Mouse (Mus musculus): ENCODE results near the gene Hrct1. TPM values are rescaled to one million over a fixed set of nuclear protein-coding genes. Genes with fewer than 3 reads are reported as not detected.

Hrct1 gene
- 0.29 and 0.34 TPM in 2 replicates for polyA plus RNA-seq (2015; fragmentation: Nextera tagmentation; extraction: Ambion mirVana)

- H3K36me3 ChIP-seq (ENCODE audit: control insufficient read depth, insufficient read depth, low read length) = no peaks in the 10 kb centered on the region
- H3K27ac ChIP-seq (ENCODE audit: low read length) = no peak within 1 kb of the TSS
- H3K9me3 ChIP-seq (replicated peaks; ENCODE audit: control insufficient read depth, low read length, poor library complexity, severe bottlenecking) = no peaks in the 10 kb centered on the region
- H3K4me2 ChIP-seq (ENCODE audit: low read length) = no peak within 1 kb of the TSS
- no peak within 1 kb of the TSS for H3K9ac ChIP-seq (ENCODE audit: low read depth, low read length)
- 62% methylated on average over 3 of the region's 3 CpGs for WGBS
- no peak within 1 kb of the TSS for H3K4me3 ChIP-seq (ENCODE audit: low read depth, low read length)
- H3K27me3 ChIP-seq (ENCODE audit: control insufficient read depth, insufficient read depth, low read depth, low read length) = no peaks in the 10 kb centered on the region
- H3K4me1 ChIP-seq (ENCODE audit: control insufficient read depth, insufficient read depth, low read length) = no peaks in the 10 kb centered on the region
- no peak for ATAC-seq
These were observed at the start of gene Hrct1 for GRCm38 (mm10) chr4:43726995-43727394. TSS of gene Hrct1 (plus strand) at chr4:43727188.

GRCm38 (mm10) chr4:43678541-43678940 is 48.4 kb upstream of the Hrct1 start:
- no peaks in the 10 kb centered on the region for H3K4me1 ChIP-seq (ENCODE audit: control insufficient read depth, insufficient read depth, low read length)
- no peak overlapping the region for H3K27ac ChIP-seq (ENCODE audit: low read length)
- no peak overlapping the region for H3K4me2 ChIP-seq (ENCODE audit: low read length)
- WGBS = 84% methylated on average over 6 of the region's 6 CpGs
- no peaks in the 10 kb centered on the region for H3K9me3 ChIP-seq (replicated peaks; ENCODE audit: control insufficient read depth, low read length, poor library complexity, severe bottlenecking)
- no peaks in the 10 kb centered on the region for H3K27me3 ChIP-seq (ENCODE audit: control insufficient read depth, insufficient read depth, low read depth, low read length)
- H3K36me3 ChIP-seq (ENCODE audit: control insufficient read depth, insufficient read depth, low read length) = peaks cover 38% of the 10 kb centered on the region
- no peak overlapping the region for H3K9ac ChIP-seq (ENCODE audit: low read depth, low read length)
- ATAC-seq = no peak
- H3K4me3 ChIP-seq (ENCODE audit: low read depth, low read length) = no peak overlapping the region

DNA sequence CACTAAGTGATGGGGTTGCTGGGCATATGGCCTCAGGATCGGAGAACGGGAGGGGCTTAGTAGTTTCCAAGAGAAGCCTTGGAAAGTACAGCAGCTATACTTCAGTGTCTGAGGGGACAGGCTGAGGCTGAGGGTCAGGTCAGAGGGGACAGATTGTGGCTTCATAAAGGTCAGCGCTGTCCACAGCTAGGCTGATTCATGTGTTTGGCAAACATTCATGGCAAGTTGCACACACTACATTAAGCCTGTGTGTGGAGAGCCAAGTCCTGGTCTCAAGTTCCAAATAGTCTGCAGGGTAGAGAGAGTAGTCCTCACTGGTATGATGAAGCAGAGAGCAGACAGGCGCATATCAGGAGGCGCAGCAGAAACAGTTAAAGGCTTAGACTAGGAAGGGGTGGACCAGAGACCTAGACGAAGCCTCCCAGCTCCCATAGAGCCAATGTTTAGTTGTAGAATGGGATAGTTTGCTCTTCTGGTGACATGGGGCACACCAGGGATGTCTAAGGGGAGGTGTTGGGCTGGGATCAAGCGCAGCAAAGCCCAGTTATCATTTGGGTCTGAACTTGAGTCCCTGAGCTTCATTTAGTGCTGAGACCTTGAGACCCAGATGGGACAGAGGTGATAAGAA is 47.5 kb upstream of the Hrct1 start:
- H3K36me3 ChIP-seq (ENCODE audit: control insufficient read depth, insufficient read depth, low read length) = peaks cover 35% of the 10 kb centered on the region
- H3K27ac ChIP-seq (ENCODE audit: low read length) = no peak overlapping the region
- ATAC-seq = no peak

DNA sequence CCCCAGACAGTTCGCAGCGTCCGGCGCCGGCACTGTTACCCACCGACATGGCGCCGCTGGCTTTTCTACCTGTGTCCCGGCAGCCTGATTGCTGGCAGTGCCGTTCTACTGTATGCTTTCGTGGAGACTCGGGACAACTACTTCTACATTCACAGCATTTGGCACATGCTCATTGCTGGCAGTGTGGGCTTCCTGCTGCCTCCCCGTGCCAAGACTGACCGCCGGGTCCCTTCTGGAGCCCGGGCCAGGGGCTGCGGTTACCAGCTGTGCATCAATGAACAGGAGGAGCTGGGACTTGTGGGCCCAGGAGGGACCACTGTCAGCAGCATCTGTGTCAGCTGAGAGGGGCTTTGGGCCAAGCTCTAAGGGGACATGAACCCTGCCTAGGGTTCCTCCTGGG is 37.0 kb upstream of the Hrct1 start:
- Histone ChIP-seq H3K4me2 (ENCODE audit: low read length) (no peak overlapping the region), H3K4me3 (ENCODE audit: low read depth, low read length) (no peak overlapping the region), H3K4me1 (ENCODE audit: control insufficient read depth, insufficient read depth, low read length) (no peaks in the 10 kb centered on the region), H3K27me3 (ENCODE audit: control insufficient read depth, insufficient read depth, low read depth, low read length) (no peaks in the 10 kb centered on the region), H3K9me3 (replicated peaks; ENCODE audit: control insufficient read depth, low read length, poor library complexity, severe bottlenecking) (no peaks in the 10 kb centered on the region), H3K36me3 (ENCODE audit: control insufficient read depth, insufficient read depth, low read length) (peaks cover 32% of the 10 kb centered on the region), H3K27ac (ENCODE audit: low read length) (no peak overlapping the region), H3K9ac (ENCODE audit: low read depth, low read length) (no peak overlapping the region)
- ATAC-seq = no peak
- 91% methylated on average over 17 of the region's 17 CpGs for WGBS

More for the DNA sequence above, 47.5 kb upstream of the Hrct1 start:
- Histone ChIP-seq H3K9me3 (replicated peaks; ENCODE audit: control insufficient read depth, low read length, poor library complexity, severe bottlenecking) (no peaks in the 10 kb centered on the region), H3K4me3 (ENCODE audit: low read depth, low read length) (no peak overlapping the region), H3K4me2 (ENCODE audit: low read length) (no peak overlapping the region), H3K27me3 (ENCODE audit: control insufficient read depth, insufficient read depth, low read depth, low read length) (no peaks in the 10 kb centered on the region), H3K9ac (ENCODE audit: low read depth, low read length) (no peak overlapping the region), H3K4me1 (ENCODE audit: control insufficient read depth, insufficient read depth, low read length) (no peaks in the 10 kb centered on the region)
- 94% methylated on average over 7 of the region's 7 CpGs for WGBS

DNA sequence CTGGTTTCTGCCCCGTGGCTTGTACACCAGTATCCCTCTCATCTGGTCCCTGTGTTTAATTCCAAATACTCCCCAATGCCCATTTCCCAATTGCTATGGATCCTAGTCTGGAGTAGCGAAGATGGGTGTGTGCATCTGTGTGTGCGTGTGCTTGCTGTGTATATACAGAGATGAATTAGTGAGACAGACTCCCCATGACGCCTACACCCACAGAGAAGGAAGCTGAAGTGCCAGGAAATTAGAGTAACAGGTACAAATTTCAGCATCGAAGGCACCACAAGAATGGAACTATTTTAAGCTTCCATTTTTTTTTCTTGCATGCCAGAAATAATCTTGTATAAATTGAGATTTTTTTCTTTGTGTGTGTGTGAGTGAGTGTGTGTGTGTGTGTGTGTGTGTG is 36.0 kb upstream of the Hrct1 start:
- Histone ChIP-seq H3K9ac (ENCODE audit: low read depth, low read length) (no peak overlapping the region), H3K9me3 (replicated peaks; ENCODE audit: control insufficient read depth, low read length, poor library complexity, severe bottlenecking) (no peaks in the 10 kb centered on the region), H3K27me3 (ENCODE audit: control insufficient read depth, insufficient read depth, low read depth, low read length) (no peaks in the 10 kb centered on the region), H3K4me2 (ENCODE audit: low read length) (no peak overlapping the region), H3K4me1 (ENCODE audit: control insufficient read depth, insufficient read depth, low read length) (no peaks in the 10 kb centered on the region), H3K36me3 (ENCODE audit: control insufficient read depth, insufficient read depth, low read length) (peaks cover 23% of the 10 kb centered on the region), H3K27ac (ENCODE audit: low read length) (no peak overlapping the region), H3K4me3 (ENCODE audit: low read depth, low read length) (no peak overlapping the region)
- 88% methylated on average over 5 of the region's 5 CpGs for WGBS
- ATAC-seq = no peak

DNA sequence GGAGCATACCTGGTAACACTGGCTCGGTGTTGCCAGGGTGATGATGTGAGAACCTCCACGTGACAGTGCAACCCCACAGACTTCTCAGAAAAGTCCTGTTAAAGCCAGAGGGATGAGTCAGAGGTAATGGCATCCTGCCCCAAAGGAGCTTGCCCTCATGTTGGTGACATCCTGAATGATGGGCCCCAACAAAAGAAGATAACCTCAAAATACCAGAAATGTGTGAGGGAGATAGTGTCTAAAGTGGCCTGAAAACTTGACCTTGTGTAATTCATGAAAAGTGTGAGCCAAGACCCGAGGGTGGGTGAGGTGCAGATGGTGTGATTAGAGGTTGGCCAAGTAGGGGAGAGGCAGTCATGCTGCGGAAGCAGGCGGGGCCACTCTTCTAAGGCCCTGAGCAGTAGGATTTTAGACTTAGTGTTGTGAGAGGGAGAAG is 33.2 kb upstream of the Hrct1 start:
- ATAC-seq = no peak
- Histone ChIP-seq H3K9me3 (replicated peaks; ENCODE audit: control insufficient read depth, low read length, poor library complexity, severe bottlenecking) (no peaks in the 10 kb centered on the region), H3K9ac (ENCODE audit: low read depth, low read length) (no peak overlapping the region), H3K36me3 (ENCODE audit: control insufficient read depth, insufficient read depth, low read length) (peaks cover 16% of the 10 kb centered on the region), H3K4me1 (ENCODE audit: control insufficient read depth, insufficient read depth, low read length) (no peaks in the 10 kb centered on the region), H3K4me2 (ENCODE audit: low read length) (no peak overlapping the region), H3K27me3 (ENCODE audit: control insufficient read depth, insufficient read depth, low read depth, low read length) (no peaks in the 10 kb centered on the region), H3K4me3 (ENCODE audit: low read depth, low read length) (no peak overlapping the region), H3K27ac (ENCODE audit: low read length) (no peak overlapping the region)
- WGBS = 80% methylated on average over 5 of the region's 5 CpGs

- no peaks in the 10 kb centered on the region for H3K27me3 ChIP-seq (ENCODE audit: control insufficient read depth, insufficient read depth, low read depth, low read length)
- H3K36me3 ChIP-seq (ENCODE audit: control insufficient read depth, insufficient read depth, low read length) = peaks cover 11% of the 10 kb centered on the region
- no peaks in the 10 kb centered on the region for H3K9me3 ChIP-seq (replicated peaks; ENCODE audit: control insufficient read depth, low read length, poor library complexity, severe bottlenecking)
- WGBS = 92% methylated on average over 1 of the region's 1 CpGs
- H3K4me1 ChIP-seq (ENCODE audit: control insufficient read depth, insufficient read depth, low read length) = no peaks in the 10 kb centered on the region
- no peak overlapping the region for H3K9ac ChIP-seq (ENCODE audit: low read depth, low read length)
- no peak overlapping the region for H3K27ac ChIP-seq (ENCODE audit: low read length)
- H3K4me2 ChIP-seq (ENCODE audit: low read length) = no peak overlapping the region
- no peak for ATAC-seq
- no peak overlapping the region for H3K4me3 ChIP-seq (ENCODE audit: low read depth, low read length)
These were observed 32.3 kb upstream of the Hrct1 start for GRCm38 (mm10) chr4:43694439-43695248.

GRCm38 (mm10) chr4:43695249-43695671 is 31.7 kb upstream of the Hrct1 start:
- WGBS = 25% methylated on average over 9 of the region's 9 CpGs

GRCm38 (mm10) chr4:43696561-43696960 is 30.4 kb upstream of the Hrct1 start:
- no peak overlapping the region for H3K4me3 ChIP-seq (ENCODE audit: low read depth, low read length)
- no peaks in the 10 kb centered on the region for H3K9me3 ChIP-seq (replicated peaks; ENCODE audit: control insufficient read depth, low read length, poor library complexity, severe bottlenecking)
- H3K4me2 ChIP-seq (ENCODE audit: low read length) = no peak overlapping the region
- ATAC-seq = no peak
- no peaks in the 10 kb centered on the region for H3K27me3 ChIP-seq (ENCODE audit: control insufficient read depth, insufficient read depth, low read depth, low read length)
- H3K27ac ChIP-seq (ENCODE audit: low read length) = no peak overlapping the region
- H3K36me3 ChIP-seq (ENCODE audit: control insufficient read depth, insufficient read depth, low read length) = no peaks in the 10 kb centered on the region
- no peak overlapping the region for H3K9ac ChIP-seq (ENCODE audit: low read depth, low read length)
- no peaks in the 10 kb centered on the region for H3K4me1 ChIP-seq (ENCODE audit: control insufficient read depth, insufficient read depth, low read length)
- 87% methylated on average over 13 of the region's 13 CpGs for WGBS

More at GRCm38 (mm10) chr4:43695249-43695671, 31.7 kb upstream of the Hrct1 start:
- no peak overlapping the region for H3K4me2 ChIP-seq (ENCODE audit: low read length)
- H3K9ac ChIP-seq (ENCODE audit: low read depth, low read length) = no peak overlapping the region
- no peak overlapping the region for H3K27ac ChIP-seq (ENCODE audit: low read length)
- no peak overlapping the region for H3K4me3 ChIP-seq (ENCODE audit: low read depth, low read length)
- no peaks in the 10 kb centered on the region for H3K27me3 ChIP-seq (ENCODE audit: control insufficient read depth, insufficient read depth, low read depth, low read length)
- H3K9me3 ChIP-seq (replicated peaks; ENCODE audit: control insufficient read depth, low read length, poor library complexity, severe bottlenecking) = no peaks in the 10 kb centered on the region
- no peak for ATAC-seq
- peaks cover 5% of the 10 kb centered on the region for H3K36me3 ChIP-seq (ENCODE audit: control insufficient read depth, insufficient read depth, low read length)
- no peaks in the 10 kb centered on the region for H3K4me1 ChIP-seq (ENCODE audit: control insufficient read depth, insufficient read depth, low read length)
